Mouse (Mus musculus): ENCODE measurements around the gene Rpl7a. TPM values are rescaled to one million over a fixed set of nuclear protein-coding genes. Genes with fewer than 3 reads are reported as not detected.
A peak's percentile ranks its signal among the peaks of the same experiment; 100 is the strongest.

The Rpl7a gene
- total and polyA plus RNA-seq, 2 experiments from 2014 or later: 467 to 1,008 TPM

DNA sequence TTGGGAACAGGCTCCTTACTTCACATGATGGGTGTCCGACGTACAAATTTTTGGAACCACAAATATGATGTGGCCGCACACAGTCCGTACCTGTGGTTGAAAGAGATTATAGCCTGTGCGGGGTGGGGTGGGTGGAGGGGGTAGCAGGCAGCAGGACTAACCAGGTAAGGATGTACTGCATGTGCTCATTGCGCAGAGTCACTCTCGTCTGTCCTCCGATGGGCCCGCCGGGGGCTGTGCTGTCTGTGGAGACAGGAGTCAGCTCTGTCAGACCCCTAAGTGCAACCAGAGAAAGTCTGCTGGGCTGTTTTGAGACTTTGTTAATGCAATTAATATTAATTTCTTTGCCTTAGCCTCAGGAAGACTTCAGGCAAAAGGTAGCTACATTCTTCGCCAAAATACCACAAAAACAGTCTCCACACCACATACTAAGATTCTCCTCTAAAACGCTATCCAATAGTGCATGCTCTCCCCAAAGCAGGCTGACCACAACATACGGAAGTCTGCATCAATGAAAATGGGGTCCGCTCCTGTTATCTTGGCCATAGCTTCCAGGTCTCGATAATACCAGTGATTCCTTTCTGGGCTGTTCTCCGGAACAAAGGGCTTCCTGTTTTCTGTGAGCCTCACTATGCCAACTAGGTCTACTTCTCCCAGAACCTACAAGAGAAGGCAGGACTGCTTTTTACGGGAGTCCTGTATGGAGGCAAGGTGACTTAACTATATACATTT is 3.0 kb downstream of the Rpl7a start:
- DNase-seq (ENCODE audit: low spot score) (no peak), ATAC-seq (no peak)
- no peaks in the 10 kb centered on the region for H3K9me3 ChIP-seq (ENCODE audit: low read length)
- peaks cover 24% of the 10 kb centered on the region for H3K36me3 ChIP-seq (ENCODE audit: insufficient read depth, low read length)
- H3K4me2 ChIP-seq (ENCODE audit: low read depth, low read length): no peak overlapping the region
- no peak overlapping the region for H3K4me3 ChIP-seq (ENCODE audit: low read length)
- no peak overlapping the region for H3K27ac ChIP-seq
- 87% methylated on average over 17 of the region's 17 CpGs for WGBS
- H3K27me3 ChIP-seq (ENCODE audit: insufficient read depth, low read length): no peaks in the 10 kb centered on the region
- no peak for TF ChIP-seq CTCF (IDR thresholded peaks at IDR 0.05; ENCODE audit: low read depth)
- peaks cover 22% of the 10 kb centered on the region for H3K4me1 ChIP-seq (ENCODE audit: insufficient read depth, low read length)
- H3K9ac ChIP-seq (replicated peaks; ENCODE audit: low read length): no peak overlapping the region

GRCm38 (mm10) chr2:26914148-26914941 is 3.8 kb downstream of the Rpl7a start:
- no peak overlapping the region for H3K9ac ChIP-seq (replicated peaks; ENCODE audit: low read length)
- no peak for ATAC-seq
- WGBS: 61% methylated on average over 8 of the region's 8 CpGs
- H3K9me3 ChIP-seq (ENCODE audit: low read length): no peaks in the 10 kb centered on the region
- no peak overlapping the region for H3K4me2 ChIP-seq (ENCODE audit: low read depth, low read length)
- peaks cover 16% of the 10 kb centered on the region for H3K4me1 ChIP-seq (ENCODE audit: insufficient read depth, low read length)
- H3K36me3 ChIP-seq (ENCODE audit: insufficient read depth, low read length): peaks cover 32% of the 10 kb centered on the region
- H3K27ac ChIP-seq: no peak overlapping the region
- H3K27me3 ChIP-seq (ENCODE audit: insufficient read depth, low read length): no peaks in the 10 kb centered on the region
- H3K4me3 ChIP-seq (ENCODE audit: low read length): no peak overlapping the region
- no peak for DNase-seq (ENCODE audit: low spot score)
- peak; percentile 32 for TF ChIP-seq CTCF (IDR thresholded peaks at IDR 0.05; ENCODE audit: low read depth)

DNA sequence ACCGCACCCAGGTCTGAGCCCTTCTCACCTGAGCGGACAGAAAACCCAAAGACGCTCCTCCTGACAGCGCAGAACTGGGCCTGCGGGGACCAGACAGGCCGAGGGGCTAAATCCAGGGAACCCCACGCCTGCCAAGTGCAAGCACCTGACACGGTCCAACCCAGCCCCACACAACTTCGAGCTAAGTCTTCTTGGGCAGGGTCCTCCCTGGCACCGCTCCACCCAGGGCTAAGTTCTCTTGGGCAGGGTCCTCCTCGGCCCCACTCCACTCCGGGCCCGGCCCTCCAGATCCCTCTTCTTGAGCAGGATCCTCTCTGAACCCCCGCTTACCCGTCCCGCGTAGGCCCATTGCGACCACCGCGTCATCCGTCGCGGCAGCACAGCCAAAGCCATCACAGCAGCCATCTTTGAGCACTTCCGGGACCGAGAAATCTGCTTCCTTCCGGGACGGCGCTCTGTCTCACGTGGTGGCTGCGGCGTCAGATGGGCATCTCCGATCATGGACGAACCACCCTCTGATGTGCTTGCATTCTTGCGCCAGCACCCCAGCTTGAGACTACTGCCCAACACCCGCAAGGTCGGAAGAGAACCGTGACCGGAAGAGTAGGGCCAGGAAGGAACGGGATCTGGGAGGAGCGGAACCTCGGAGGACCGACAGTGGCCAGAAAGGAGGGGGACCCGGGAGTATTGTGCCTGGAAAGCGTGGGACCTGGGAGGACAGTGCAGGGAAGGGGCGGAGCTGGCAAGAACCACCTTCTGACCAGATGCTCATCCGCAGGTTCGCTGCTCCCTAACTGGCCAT is 5.6 kb downstream of the Rpl7a start, which contains the start of the genes Surf2 and Surf1:
Gene Surf2 (plus strand): TSS at position 441 of the 802 bp plus-strand sequence.
Gene Surf1 (minus strand): TSS at position 604 of the 802 bp plus-strand sequence.
- Histone ChIP-seq H3K4me2 (ENCODE audit: low read depth, low read length) (peak within 1 kb of the TSS; percentile 99), H3K27me3 (ENCODE audit: insufficient read depth, low read length) (no peaks in the 10 kb centered on the region), H3K36me3 (ENCODE audit: insufficient read depth, low read length) (peaks cover 49% of the 10 kb centered on the region)

DNA sequence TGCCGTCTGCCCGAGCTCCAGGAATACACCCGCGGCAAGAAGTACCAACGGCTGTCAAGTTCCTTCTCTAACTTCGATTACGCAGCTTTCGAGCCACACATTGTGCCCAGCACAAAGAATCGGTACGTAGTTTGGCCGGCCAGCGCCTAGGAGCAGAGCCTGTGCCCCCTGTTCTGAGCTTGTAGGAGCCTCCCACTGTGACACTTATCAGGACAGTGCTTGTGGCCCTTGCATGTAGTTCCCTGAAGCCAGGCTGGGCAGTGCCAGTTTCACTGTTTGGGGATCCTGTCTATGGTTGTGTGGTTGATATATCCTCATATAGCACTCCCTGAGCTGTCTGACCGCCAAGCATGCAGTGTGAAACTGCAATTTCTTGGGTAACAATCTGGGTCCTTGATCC is 6.2 kb downstream of the Rpl7a start:
- 2% methylated on average over 13 of the region's 13 CpGs for WGBS
- H3K27me3 ChIP-seq (ENCODE audit: insufficient read depth, low read length): no peaks in the 10 kb centered on the region
- ATAC-seq (no peak), DNase-seq (ENCODE audit: low spot score) (no peak)
- peak overlapping the region; percentile 74 for H3K4me3 ChIP-seq (ENCODE audit: low read length)
- H3K4me1 ChIP-seq (ENCODE audit: insufficient read depth, low read length): peaks cover 16% of the 10 kb centered on the region
- H3K9ac ChIP-seq (replicated peaks; ENCODE audit: low read length): peak overlapping the region; percentile 86
- peak overlapping the region; percentile 99 for H3K4me2 ChIP-seq (ENCODE audit: low read depth, low read length)
- no peak for TF ChIP-seq CTCF (IDR thresholded peaks at IDR 0.05; ENCODE audit: low read depth)
- peak overlapping the region; percentile 86 for H3K27ac ChIP-seq
- H3K36me3 ChIP-seq (ENCODE audit: insufficient read depth, low read length): peaks cover 55% of the 10 kb centered on the region
- no peaks in the 10 kb centered on the region for H3K9me3 ChIP-seq (ENCODE audit: low read length)

More for the DNA sequence above, 5.6 kb downstream of the Rpl7a start, which contains the start of the genes Surf2 and Surf1:
- H3K9me3 ChIP-seq (ENCODE audit: low read length): no peaks in the 10 kb centered on the region
- DNase-seq (ENCODE audit: low spot score) (peak; percentile 92), ATAC-seq (peak; percentile 89)
- H3K4me1 ChIP-seq (ENCODE audit: insufficient read depth, low read length): peaks cover 16% of the 10 kb centered on the region
- H3K9ac ChIP-seq (replicated peaks; ENCODE audit: low read length): peak within 1 kb of the TSS; percentile 86
- H3K27ac ChIP-seq: peak within 1 kb of the TSS; percentile 86
- no peak for TF ChIP-seq CTCF (IDR thresholded peaks at IDR 0.05; ENCODE audit: low read depth)
- 3% methylated on average over 47 of the region's 47 CpGs for WGBS
- peak within 1 kb of the TSS; percentile 74 for H3K4me3 ChIP-seq (ENCODE audit: low read length)

DNA sequence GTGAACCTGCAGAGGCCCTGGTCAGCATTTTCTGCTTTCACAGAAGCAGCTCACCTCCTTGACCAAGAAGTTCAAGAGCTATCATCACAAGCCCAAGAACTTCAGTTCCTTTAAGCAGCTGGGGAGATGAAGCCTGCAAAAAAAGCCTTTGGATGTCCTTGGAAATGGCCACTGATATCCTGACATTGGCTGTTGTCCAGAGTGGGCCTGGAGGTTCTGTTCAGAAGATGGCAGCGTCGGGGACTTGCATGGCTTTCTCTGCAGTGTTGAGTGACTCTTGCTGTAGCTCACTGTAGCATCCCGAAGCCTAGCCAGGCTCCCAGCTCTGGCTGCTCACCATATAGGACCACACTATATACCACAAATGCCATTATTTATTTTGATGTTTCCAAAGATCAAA is 9.1 kb downstream of the Rpl7a start:
- WGBS: 85% methylated on average over 3 of the region's 3 CpGs

DNA sequence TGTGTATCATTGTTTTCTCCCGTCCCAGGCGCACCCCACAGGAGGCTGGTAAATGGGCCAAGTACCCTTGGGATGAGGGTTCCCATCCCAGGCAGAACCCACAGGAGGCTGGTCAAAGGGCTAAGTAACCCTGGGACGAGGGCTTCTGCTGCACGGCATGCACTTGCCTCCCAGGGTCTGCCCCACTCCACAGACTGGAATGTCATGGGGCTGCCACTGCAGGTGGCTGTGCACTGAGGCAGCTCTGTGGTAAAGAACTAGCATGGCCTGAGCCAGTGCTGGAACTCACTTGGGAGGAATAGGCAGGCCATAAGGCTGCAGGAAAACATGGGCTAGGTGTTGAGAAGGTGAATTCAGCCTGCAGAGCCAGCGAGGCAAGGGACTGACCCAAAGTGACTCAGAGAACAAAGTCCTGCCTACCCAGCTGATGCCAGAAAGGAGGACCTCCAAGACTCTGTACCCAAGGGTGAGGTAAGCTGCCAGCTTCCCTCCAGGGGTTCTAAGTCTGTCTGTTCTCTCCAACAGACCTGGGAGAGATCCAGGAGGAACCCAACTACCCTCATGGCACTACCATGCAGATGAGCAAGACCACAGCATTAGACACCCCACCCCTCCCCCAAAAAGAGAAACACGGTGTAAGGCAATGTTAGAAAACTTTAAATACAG is 9.8 kb downstream of the Rpl7a start:
- Histone ChIP-seq H3K27me3 (ENCODE audit: insufficient read depth, low read length) (no peaks in the 10 kb centered on the region), H3K4me2 (ENCODE audit: low read depth, low read length) (no peak overlapping the region), H3K36me3 (ENCODE audit: insufficient read depth, low read length) (peaks cover 69% of the 10 kb centered on the region), H3K4me1 (ENCODE audit: insufficient read depth, low read length) (peaks cover 15% of the 10 kb centered on the region), H3K9me3 (ENCODE audit: low read length) (no peaks in the 10 kb centered on the region), H3K27ac (no peak overlapping the region), H3K9ac (replicated peaks; ENCODE audit: low read length) (no peak overlapping the region), H3K4me3 (ENCODE audit: low read length) (no peak overlapping the region)
- ATAC-seq (no peak), DNase-seq (ENCODE audit: low spot score) (no peak)
- WGBS: 87% methylated on average over 6 of the region's 6 CpGs
- no peak for TF ChIP-seq CTCF (IDR thresholded peaks at IDR 0.05; ENCODE audit: low read depth)

More for the DNA sequence above, 9.1 kb downstream of the Rpl7a start:
- ATAC-seq (no peak), DNase-seq (ENCODE audit: low spot score) (no peak)
- Histone ChIP-seq H3K4me2 (ENCODE audit: low read depth, low read length) (no peak overlapping the region), H3K36me3 (ENCODE audit: insufficient read depth, low read length) (peaks cover 63% of the 10 kb centered on the region), H3K4me3 (ENCODE audit: low read length) (no peak overlapping the region), H3K27ac (no peak overlapping the region), H3K9me3 (ENCODE audit: low read length) (no peaks in the 10 kb centered on the region), H3K27me3 (ENCODE audit: insufficient read depth, low read length) (no peaks in the 10 kb centered on the region), H3K4me1 (ENCODE audit: insufficient read depth, low read length) (peaks cover 16% of the 10 kb centered on the region), H3K9ac (replicated peaks; ENCODE audit: low read length) (no peak overlapping the region)
- TF ChIP-seq CTCF (IDR thresholded peaks at IDR 0.05; ENCODE audit: low read depth): no peak

All from hindbrain, postnatal 0 days (tissue).